Mouse (Mus musculus) kidney, postnatal 0 days (tissue): Measurements from ENCODE around the gene 1700057G04Rik. TPM values are rescaled to one million over a fixed set of nuclear protein-coding genes. Genes with fewer than 3 reads are reported as not detected.
"Not testable (repeated sequence)": the region's sequence is repeated elsewhere in the genome, so short reads cannot be mapped to it uniquely, and the experiment has no call there.

ENCODE experiments used
- ATAC-seq: fragments of 200-750 bp; cut with Nextera tagmentation; replicated peaks from 2 replicates; pipeline ENCODE4 v1.8.0; 2017; ENCODE audit warnings: low read depth, moderate number of reproducible peaks, moderate TSS enrichment, moderate library complexity; ENCODE audit not compliant: low FRiP score
- DNase-seq: peaks from one replicate; pipeline ENCODE4 v3.0.0-alpha.2; 2016; ENCODE audit warnings: low spot score
- H3K27ac ChIP-seq: fragments of 300-500 bp; sonication (generic); 2 replicates; pipeline ENCODE4 v1.5.1; 2014; ENCODE audit warnings: mild to moderate bottlenecking
- H3K27me3 ChIP-seq: fragments of 300-500 bp; sonication (generic); 2 replicates; pipeline ENCODE4 v1.6.1; 2014; ENCODE audit warnings: low read length, mixed read lengths; ENCODE audit not compliant: insufficient read depth
- H3K36me3 ChIP-seq: fragments of 300-500 bp; sonication (generic); 2 replicates; pipeline ENCODE4 v1.6.1; 2014; ENCODE audit warnings: low read length, mixed read lengths; ENCODE audit not compliant: insufficient read depth
- H3K4me1 ChIP-seq: fragments of 300-500 bp; sonication (generic); replicated peaks from 2 replicates; pipeline ENCODE4 v1.6.1; 2014; ENCODE audit warnings: antibody characterized with exemption, low read length, mixed read lengths; ENCODE audit not compliant: insufficient read depth
- H3K4me2 ChIP-seq: fragments of 300-500 bp; sonication (generic); 2 replicates; pipeline ENCODE4 v1.6.1; 2014; ENCODE audit warnings: mild to moderate bottlenecking, low read length, moderate library complexity, mixed read lengths
- H3K4me3 ChIP-seq: fragments of 300-500 bp; sonication (generic); replicated peaks from 2 replicates; pipeline ENCODE4 v1.5.1; 2014; ENCODE audit warnings: low read depth, low read length
- H3K9ac ChIP-seq: fragments of 300-500 bp; sonication (generic); 2 replicates; pipeline ENCODE4 v1.6.1; 2014; ENCODE audit warnings: low read depth, low read length
- H3K9me3 ChIP-seq: fragments of 300-500 bp; sonication (generic); replicated peaks from 2 replicates; pipeline ENCODE4 v1.6.1; 2016; ENCODE audit warnings: low read length, inconsistent platforms, mixed read lengths
- CTCF ChIP-seq: IDR thresholded peaks from 2 replicates; pipeline ENCODE4 v1.5.1; 2016; ENCODE audit warnings: antibody characterized with exemption, low read depth, mild to moderate bottlenecking, moderate library complexity
- WGBS: fragments of 180-500 bp; shearing (Covaris S2); extraction: QIAGEN DNeasy Blood & Tissue Kit; methylation state at CpG from one replicate; pipeline ENCODE4 v1.1.7; 2014; 5-methylcytosine and 5-hydroxymethylcytosine counted together
- polyA plus RNA-seq: library from polyadenylated mRNA; unstranded; fragments of >200 nt; fragmentation: Nextera tagmentation; extraction: Ambion mirVana; gene quantifications from 2 replicates; pipeline ENCODE4 v1.2.1, GENCODE M21; 2015

The 1700057G04Rik gene
- polyA plus RNA-seq, 1 experiment from 2014 or later = 0.30 TPM

- no peak for TF ChIP-seq CTCF
- Histone ChIP-seq H3K27ac (peak overlapping the region; percentile 62), H3K9ac (no peak overlapping the region), H3K36me3 (no peaks in the 10 kb centered on the region), H3K4me2 (no peak overlapping the region), H3K4me1 (no peaks in the 10 kb centered on the region), H3K4me3 (no peak overlapping the region), H3K9me3 (no peaks in the 10 kb centered on the region), H3K27me3 (no peaks in the 10 kb centered on the region)
- ATAC-seq (no peak), DNase-seq (no peak)
- WGBS = 39% methylated on average over 1 of the region's 1 CpGs
These were observed 10.9 kb upstream of the 1700057G04Rik start for GRCm38 (mm10) chr9:92298288-92298687.

GRCm38 (mm10) chr9:92301213-92301612 is 8.0 kb upstream of the 1700057G04Rik start:
- H3K4me1 ChIP-seq = 0 out of 2 replicates have a peak, but pooled peaks cover 3% of the 10 kb centered on the region
- no peak for DNase-seq
- no peak overlapping the region for H3K4me2 ChIP-seq
- H3K36me3 ChIP-seq = no peaks in the 10 kb centered on the region
- no peak for TF ChIP-seq CTCF
- H3K9ac ChIP-seq = no peak overlapping the region
- H3K9me3 ChIP-seq = no peaks in the 10 kb centered on the region
- WGBS = 53% methylated on average over 3 of the region's 3 CpGs
- H3K27ac ChIP-seq = no peak overlapping the region
- no peak overlapping the region for H3K4me3 ChIP-seq
- no peak for ATAC-seq
- H3K27me3 ChIP-seq = no peaks in the 10 kb centered on the region

GRCm38 (mm10) chr9:92305075-92305474 is 4.1 kb upstream of the 1700057G04Rik start:
- Histone ChIP-seq H3K9me3 (no peaks in the 10 kb centered on the region), H3K27ac (no peak overlapping the region), H3K9ac (no peak overlapping the region), H3K36me3 (no peaks in the 10 kb centered on the region), H3K4me2 (no peak overlapping the region), H3K27me3 (no peaks in the 10 kb centered on the region), H3K4me1 (0 out of 2 replicates have a peak, but pooled peaks cover 3% of the 10 kb centered on the region), H3K4me3 (no peak overlapping the region)
- TF ChIP-seq CTCF = no peak
- 33% methylated on average over 8 of the region's 8 CpGs for WGBS
- ATAC-seq (peak; percentile 36; the same call in 1 of the 2 replicates), DNase-seq (peak; percentile 54)

GRCm38 (mm10) chr9:92305620-92306220 is 3.5 kb upstream of the 1700057G04Rik start:
- Histone ChIP-seq H3K27me3 (no peaks in the 10 kb centered on the region), H3K9ac (no peak overlapping the region), H3K9me3 (no peaks in the 10 kb centered on the region), H3K36me3 (no peaks in the 10 kb centered on the region), H3K4me3 (no peak overlapping the region), H3K4me2 (no peak overlapping the region), H3K4me1 (0 out of 2 replicates have a peak, but pooled peaks cover 3% of the 10 kb centered on the region), H3K27ac (no peak overlapping the region)
- DNase-seq (no peak), ATAC-seq (no peak)
- TF ChIP-seq CTCF = no peak
- 77% methylated on average over 8 of the region's 8 CpGs for WGBS

- no peak overlapping the region for H3K4me3 ChIP-seq
- no peak overlapping the region for H3K27ac ChIP-seq
- no peak for ATAC-seq
- H3K4me2 ChIP-seq = no peak overlapping the region
- H3K4me1 ChIP-seq = no peaks in the 10 kb centered on the region
- 64% methylated on average over 3 of the region's 3 CpGs for WGBS
- no peak overlapping the region for H3K9ac ChIP-seq
- no peaks in the 10 kb centered on the region for H3K27me3 ChIP-seq
- TF ChIP-seq CTCF = no peak
- no peaks in the 10 kb centered on the region for H3K36me3 ChIP-seq
- no peaks in the 10 kb centered on the region for H3K9me3 ChIP-seq
- no peak for DNase-seq
These were observed 7.6 kb downstream of the 1700057G04Rik start for GRCm38 (mm10) chr9:92316791-92317190.

GRCm38 (mm10) chr9:92325936-92326335 is 16.8 kb downstream of the 1700057G04Rik start:
- not testable (repeated sequence) for H3K27ac ChIP-seq, H3K4me3 ChIP-seq, H3K27me3 ChIP-seq, H3K4me1 ChIP-seq, ATAC-seq, H3K9ac ChIP-seq, H3K9me3 ChIP-seq, H3K4me2 ChIP-seq, H3K36me3 ChIP-seq, DNase-seq
- 82% methylated on average over 9 of the region's 9 CpGs for WGBS

- Histone ChIP-seq H3K4me3 (no peak overlapping the region), H3K36me3 (no peaks in the 10 kb centered on the region), H3K27me3 (no peaks in the 10 kb centered on the region), H3K4me2 (no peak overlapping the region), H3K27ac (no peak overlapping the region), H3K4me1 (no peaks in the 10 kb centered on the region), H3K9me3 (no peaks in the 10 kb centered on the region), H3K9ac (no peak overlapping the region)
- WGBS = 88% methylated on average over 4 of the region's 4 CpGs
- DNase-seq = no peak
- TF ChIP-seq CTCF = no peak
- no peak for ATAC-seq
These were observed 17.6 kb downstream of the 1700057G04Rik start for GRCm38 (mm10) chr9:92326813-92327212.
